Mouse (Mus musculus): ENCODE measurements around the gene Saxo1.

- no peak for TF ChIP-seq GATA1 (IDR thresholded peaks at IDR 0.05; ENCODE audit: low read length)
- no peak for TF ChIP-seq TAL1 (IDR thresholded peaks at IDR 0.05; ENCODE audit: low read length)
Observed at GRCm38 (mm10) chr4:86555035-86555707, 3.0 kb downstream of the Saxo1 start.
